Mouse (Mus musculus) ovary, postnatal 10 days (tissue): ENCODE results near the gene C1ql4.
"Not testable (repeated sequence)": the region's sequence is repeated elsewhere in the genome, so short reads cannot be mapped to it uniquely, and the experiment has no call there.

Source experiments
- DNase-seq: peaks from one replicate; pipeline ENCODE4 v3.0.0; 2022; ENCODE audit warnings: low spot score

Gene C1ql4

GRCm38 (mm10) chr15:99098493-99098861 is 10.9 kb upstream of the C1ql4 start:
- DNase-seq, result no peak

DNA sequence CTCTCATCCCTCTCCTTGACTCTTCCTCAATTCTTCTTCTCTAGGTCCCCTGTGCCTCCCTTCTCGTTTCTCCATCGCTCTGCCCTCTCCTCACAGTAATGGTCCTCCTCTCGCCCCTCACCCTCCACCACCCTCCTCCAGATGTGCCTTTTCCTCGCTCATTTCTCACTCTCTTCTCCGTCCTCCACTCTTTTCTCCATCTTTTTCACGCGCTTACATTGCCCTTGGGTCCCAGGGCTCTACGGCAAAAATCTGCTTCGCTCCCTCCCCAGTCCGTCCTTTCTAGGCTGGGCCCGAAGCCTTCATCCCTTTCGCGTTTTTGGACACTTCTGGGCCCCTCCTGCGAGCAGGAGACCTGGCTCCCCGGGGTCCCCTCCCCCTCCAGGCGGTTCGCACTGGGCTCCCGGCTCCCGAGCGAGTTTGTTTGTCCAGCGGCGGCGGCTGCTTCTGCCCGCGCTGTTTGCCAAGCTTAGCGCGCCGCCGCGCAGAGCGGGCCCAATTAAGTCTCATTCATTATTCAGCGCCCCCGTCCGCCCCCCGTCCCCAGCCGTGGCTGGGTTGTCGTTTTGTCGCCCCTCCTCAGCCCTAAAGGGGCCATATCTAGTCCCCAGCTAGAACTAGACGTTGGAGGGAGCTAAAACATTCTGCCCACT is 10.3 kb upstream of the C1ql4 start:
- no peak for DNase-seq

- no peak for DNase-seq
Observed at GRCm38 (mm10) chr15:99096831-99097500, 9.3 kb upstream of the C1ql4 start.

DNA sequence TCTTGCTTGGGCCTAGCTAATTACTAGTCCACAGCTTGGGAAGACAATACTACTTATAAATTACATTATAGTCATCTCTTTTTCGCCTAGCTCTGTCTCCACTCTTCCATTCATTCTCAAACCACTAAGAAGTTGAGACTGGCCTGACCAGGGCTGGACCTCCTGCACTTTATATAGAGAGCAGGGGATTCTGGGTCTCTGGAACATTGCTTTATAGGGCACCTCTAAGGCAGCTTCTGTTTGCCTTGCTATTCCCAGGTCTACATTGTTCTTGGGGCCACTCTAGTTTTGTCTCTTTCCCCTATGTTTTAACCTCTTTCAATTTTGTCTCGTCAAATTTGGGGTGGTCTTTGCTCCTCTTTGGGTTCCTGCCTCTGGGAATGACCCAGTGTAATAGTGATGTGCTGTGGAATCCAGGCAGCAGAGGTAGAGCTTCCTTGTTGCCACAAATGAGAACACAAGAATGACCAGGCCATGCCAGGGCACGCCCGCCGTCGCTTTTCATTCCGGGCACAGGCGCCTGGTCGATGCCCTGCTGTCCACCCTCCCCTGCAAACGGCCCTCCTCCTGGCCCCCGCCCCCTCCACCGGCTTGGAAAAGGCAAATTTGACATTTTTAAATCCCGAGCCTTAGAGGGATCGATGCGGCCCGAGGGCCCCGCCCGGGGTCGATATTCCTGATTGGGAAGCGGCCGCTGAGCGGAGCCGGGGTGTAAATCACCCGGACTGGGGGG is 8.6 kb upstream of the C1ql4 start:
- no peak for DNase-seq

DNA sequence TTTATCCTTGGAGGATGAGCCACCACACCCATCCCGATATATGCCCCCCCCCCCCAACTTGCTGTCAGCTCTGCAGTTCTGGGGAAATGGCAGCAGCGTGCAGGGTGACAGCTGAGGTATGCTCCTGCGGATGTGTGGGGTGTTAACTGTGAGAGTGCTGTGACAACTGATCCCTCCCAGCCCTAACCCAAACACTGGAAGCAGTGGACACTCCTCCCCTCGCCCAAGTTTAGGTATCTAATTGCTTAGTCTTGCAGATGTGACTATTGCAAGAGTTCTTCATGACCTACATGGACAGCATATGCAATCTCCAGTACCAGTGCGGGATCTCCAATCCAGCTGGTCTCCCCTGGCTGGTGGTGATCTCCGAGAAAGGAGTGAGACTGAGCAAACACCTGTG is 7.7 kb upstream of the C1ql4 start:
- no peak for DNase-seq

DNA sequence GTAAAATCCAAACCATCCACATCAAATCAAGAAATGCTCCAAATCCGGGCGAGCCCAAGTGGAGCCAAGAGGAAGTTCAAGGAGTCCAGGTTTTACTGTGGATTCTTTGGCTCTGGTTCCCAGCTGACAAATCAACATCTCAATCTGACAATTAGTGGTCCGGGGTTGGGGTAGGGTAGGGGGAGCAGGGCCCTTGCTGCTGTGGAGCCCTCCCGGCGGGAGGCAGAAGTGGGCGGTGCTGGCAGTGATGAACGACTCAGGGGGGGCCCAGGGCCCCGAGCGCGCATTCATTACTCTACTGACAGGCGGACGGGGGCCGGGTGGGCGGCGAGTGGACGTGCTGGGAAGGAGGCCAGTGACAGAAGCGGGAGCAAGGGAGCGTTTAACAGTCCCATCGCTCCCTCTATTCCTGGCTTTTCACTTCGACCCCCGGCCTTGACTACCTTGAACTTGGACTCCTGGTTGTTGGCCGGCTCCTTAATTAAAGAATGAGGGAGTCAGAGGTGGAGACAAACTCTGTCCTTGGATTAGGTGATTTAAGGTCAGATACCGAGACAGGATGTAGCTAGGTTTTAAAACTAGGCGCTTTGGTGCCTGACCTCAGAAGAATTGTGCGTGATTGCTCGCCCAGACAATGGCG is 7.1 kb upstream of the C1ql4 start:
- DNase-seq, result no peak

- no peak for DNase-seq
Observed at GRCm38 (mm10) chr15:99093291-99094258, 6.0 kb upstream of the C1ql4 start.

GRCm38 (mm10) chr15:99092870-99093269 is 5.3 kb upstream of the C1ql4 start, which contains the start of gene Dnajc22:
Gene Dnajc22 (plus strand): TSS chr15:99093170.
- DNase-seq, result no peak

DNA sequence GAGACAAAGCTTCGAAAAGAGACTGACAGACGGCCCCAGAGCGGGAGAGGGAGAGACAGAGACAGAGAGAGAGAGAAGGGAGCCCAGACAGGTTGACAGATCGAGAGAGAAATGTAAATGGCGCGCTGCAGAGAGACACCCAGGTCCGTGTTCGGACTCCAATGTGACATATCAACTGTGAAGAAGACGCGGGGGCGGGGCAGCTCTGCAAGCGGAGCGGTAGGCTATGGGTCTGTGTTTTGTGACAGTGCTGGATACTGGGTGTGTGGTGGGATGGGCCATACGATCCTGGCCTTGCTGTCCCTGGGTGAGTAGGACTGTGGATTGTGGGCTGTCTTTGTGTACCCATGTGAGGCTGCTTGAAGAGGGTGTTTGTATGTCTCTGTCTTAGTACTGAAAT is 1.5 kb upstream of the C1ql4 start:
- no peak for DNase-seq

DNA sequence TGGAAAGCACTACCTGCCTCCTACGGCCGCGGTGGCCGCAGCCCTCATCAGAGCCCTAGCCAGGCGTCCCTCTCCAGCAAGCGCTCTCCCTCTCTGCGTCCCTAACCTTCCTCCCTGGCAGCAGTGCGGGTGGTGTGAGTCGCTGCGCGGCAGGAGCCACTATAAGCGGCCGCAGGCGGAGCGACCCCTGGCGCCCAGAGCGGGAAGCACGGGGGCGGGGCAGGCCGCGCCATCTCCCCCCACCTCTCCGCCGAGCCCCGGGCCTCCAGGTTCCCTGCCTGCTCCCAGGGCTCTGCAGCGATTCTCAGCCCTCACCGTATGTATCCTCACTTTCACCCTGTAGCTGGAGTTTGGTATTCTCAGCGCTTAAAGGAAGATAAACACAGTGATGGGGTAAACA is 675 bp upstream of the C1ql4 start:
- peak; percentile 57 for DNase-seq

DNA sequence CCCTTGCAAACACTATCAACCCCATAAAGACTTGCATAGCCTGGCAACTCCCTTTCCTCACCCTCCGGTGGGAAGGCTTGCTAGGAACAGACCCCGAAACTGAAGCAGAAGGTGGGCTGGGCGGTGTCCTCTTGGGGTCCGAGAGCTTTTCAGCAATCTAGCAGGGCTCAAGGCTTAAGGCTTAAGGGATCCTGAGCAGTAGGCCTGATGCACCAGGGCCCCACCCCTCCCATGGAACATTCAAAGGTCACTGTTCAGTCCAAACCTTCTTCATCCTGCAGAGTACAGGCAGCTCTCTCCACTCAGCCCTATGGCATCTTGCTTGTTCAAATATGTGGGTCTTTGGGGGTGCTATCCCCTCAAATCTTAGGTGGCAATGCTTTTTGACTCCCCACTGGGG is 1.6 kb downstream of the C1ql4 start:
- no peak for DNase-seq

- no peak for DNase-seq
Observed at GRCm38 (mm10) chr15:99084618-99085017, 3.0 kb downstream of the C1ql4 start.

DNA sequence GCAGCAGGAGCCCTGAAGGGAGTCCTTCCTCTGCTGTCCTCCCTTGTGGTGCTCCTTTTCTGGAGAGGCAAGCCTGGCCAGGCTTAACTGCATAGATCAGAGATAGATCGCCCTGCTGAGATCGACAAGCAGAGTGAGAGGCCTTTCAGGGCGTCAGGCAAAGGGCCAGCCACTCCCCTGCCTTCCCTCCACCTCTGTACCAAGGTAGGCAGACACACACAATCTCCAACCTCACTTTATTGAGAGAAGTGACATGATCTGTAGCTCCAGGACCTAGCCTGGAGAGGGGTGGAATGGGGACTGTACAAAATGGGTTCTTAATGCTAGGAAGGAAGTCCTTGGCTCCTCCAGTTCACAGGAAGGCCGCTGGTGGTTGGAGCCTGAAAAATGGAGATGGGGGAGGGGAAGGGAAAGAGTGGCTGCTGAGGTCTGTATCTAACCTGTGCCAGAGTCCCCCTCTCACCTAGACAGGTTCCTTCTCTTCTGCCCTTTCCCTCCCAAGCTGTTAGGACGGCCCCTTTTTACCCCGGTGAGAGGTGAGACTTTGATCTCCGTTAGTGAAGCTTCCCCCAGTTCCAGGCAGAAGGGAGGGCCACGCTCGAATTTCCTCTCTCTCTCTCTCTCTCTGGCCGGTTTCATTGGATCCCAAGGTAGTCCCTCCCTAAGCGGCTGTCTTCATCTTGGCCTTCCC is 3.6 kb downstream of the C1ql4 start:
- no peak for DNase-seq

DNA sequence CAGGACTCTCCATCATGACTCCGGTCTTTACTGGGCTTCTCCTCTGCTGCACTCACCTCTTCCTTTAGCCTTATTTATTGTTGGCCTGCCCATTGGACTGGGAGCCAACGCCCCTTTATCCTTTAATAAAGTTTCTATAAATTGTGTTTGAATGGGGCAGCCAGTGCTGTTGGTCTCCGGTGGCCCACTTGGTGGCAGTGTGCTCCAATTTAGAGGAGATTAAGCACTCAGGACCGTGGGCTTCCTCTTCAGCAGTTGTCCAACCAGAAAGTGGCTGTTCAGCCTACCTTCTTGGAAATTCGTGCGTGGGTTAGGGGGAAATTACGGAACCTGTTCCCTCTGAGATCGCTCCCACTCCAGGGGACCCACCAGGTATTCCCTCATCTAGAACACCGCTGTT is 4.4 kb downstream of the C1ql4 start:
- DNase-seq, result no peak

DNA sequence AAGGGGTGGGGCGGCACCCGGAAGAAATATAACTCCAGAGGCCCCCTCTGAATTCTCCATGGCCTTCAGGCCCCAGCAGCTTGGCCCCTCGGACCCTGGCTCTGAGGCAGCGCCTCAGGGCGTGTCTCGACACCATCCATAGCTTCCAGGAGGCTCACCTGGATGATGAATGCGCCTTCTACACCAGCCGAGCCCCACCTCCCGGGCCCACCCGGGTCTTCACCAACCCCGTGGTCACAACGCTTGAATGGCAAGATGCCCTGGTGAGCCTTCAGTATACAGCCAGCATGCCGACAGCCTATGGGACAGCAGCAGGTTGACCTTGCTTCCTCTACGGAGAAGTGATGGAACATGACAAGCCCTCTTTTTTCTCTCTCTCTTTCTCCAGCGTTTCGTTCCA is 4.8 kb downstream of the C1ql4 start:
- no peak for DNase-seq

DNA sequence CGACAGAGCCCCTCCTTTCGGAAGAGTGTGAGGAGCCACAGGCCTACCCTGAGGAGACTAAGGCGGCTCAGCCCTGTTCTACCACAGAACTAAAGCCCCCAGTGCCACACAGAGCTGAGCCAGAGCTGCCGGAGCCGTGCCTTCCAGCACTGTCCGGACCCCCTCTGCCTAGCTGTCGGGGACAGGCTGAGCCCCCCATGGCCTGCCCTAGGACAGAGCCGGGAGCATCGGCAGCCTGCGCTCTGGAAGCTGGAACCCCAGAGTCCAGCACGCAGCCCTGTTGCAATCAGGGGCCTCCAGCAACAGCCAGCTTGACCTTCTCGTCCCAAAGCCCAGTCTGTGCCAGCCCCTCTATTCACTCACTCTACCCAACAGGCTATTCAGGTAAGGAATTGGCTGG is 5.3 kb downstream of the C1ql4 start:
- no peak for DNase-seq

DNA sequence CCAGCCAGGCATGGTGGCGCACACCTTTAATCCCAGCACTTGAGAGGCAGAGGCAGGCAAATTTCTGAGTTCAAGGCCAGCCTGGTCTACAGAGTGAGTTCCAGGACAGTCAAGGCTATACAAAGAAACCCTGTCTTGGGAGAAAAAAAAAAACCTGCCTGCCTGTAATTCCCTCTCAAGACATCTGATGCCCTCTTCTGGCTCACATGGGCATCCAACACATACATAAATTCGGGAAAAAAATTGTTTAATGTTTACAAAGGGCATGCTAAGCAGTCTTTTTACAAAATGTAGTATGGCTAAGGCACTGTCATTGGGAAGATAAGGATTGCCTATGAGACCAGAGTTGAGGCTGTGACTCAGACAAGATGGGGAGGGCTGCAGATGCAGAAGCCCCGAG is 7.8 kb downstream of the C1ql4 start:
- DNase-seq, result no peak

- no peak for DNase-seq
Observed at GRCm38 (mm10) chr15:99078181-99078910, 9.3 kb downstream of the C1ql4 start.

- DNase-seq, result not testable (repeated sequence)
Observed at GRCm38 (mm10) chr15:99076011-99076410, 11.6 kb downstream of the C1ql4 start.

- DNase-seq, result peak; percentile 96
Observed at GRCm38 (mm10) chr15:99074600-99075333, 12.8 kb downstream of the C1ql4 start.
